Mouse (Mus musculus) C2C12 (cell line): ENCODE data around the gene Mef2c. TPM values are rescaled to one million over a fixed set of nuclear protein-coding genes. Genes with fewer than 3 reads are reported as not detected.

ENCODE experiments used
- H3K27me3 ChIP-seq: one replicate; pipeline ENCODE4 v1.6.1; 2011; ENCODE audit not compliant: control insufficient read depth, insufficient read depth, insufficient read length
- H3K36me3 ChIP-seq: one replicate; pipeline ENCODE4 v1.6.1; 2011; ENCODE audit not compliant: control insufficient read depth, insufficient read depth
- H3K4me3 ChIP-seq: one replicate; pipeline ENCODE4 v1.5.1; 2011; ENCODE audit warnings: mild to moderate bottlenecking, control low read depth; ENCODE audit not compliant: poor library complexity, insufficient read depth, severe bottlenecking
- H3K79me2 ChIP-seq: one replicate; pipeline ENCODE4 v1.6.1; 2011; ENCODE audit not compliant: control insufficient read depth, insufficient read depth
- H3K79me3 ChIP-seq: one replicate; pipeline ENCODE4 v1.6.1; 2011; ENCODE audit warnings: low read depth, control low read depth
- H3ac ChIP-seq: one replicate; pipeline ENCODE3; 2011; ENCODE audit warnings: low read depth; ENCODE audit not compliant: control insufficient read depth, insufficient read length
- CEBPB ChIP-seq: IDR thresholded peaks from one replicate; pipeline ENCODE4 v1.6.1; 2011; ENCODE audit warnings: low read depth, mild to moderate bottlenecking, control low read depth, moderate library complexity
- CTCF ChIP-seq: IDR thresholded peaks from one replicate; pipeline ENCODE4 v1.5.1; 2011; ENCODE audit not compliant: control insufficient read depth, insufficient read depth, insufficient read length
- FOSL1 ChIP-seq: IDR thresholded peaks from one replicate; pipeline ENCODE4 v1.8.0; 2011; ENCODE audit warnings: mild to moderate bottlenecking, low read length; ENCODE audit not compliant: poor library complexity, insufficient read depth, severe bottlenecking
- MAX ChIP-seq: IDR thresholded peaks from one replicate; pipeline ENCODE4 v1.6.1; 2011; ENCODE audit warnings: mild to moderate bottlenecking, control low read depth
- MYOD1 ChIP-seq: IDR thresholded peaks from one replicate; pipeline ENCODE4 v1.6.1; 2011; ENCODE audit warnings: low read depth; ENCODE audit not compliant: control insufficient read depth, insufficient read length
- MYOG ChIP-seq: IDR thresholded peaks from one replicate; pipeline ENCODE4 v1.6.1; 2011; ENCODE audit not compliant: control insufficient read depth, insufficient read length; ENCODE audit errors: extremely low read depth
- USF1 ChIP-seq: IDR thresholded peaks from one replicate; pipeline ENCODE4 v1.6.1; 2011; ENCODE audit warnings: low read depth, mild to moderate bottlenecking, control low read depth, moderate library complexity
- polyA plus RNA-seq: library from polyadenylated mRNA; unstranded; fragments of >200 nt; fragmentation: generic; extraction: Trizol; gene quantifications from one replicate; pipeline ENCODE4 v1.2.1, GENCODE M21; 2012; ENCODE audit warnings: missing spikeins

The Mef2c gene
- polyA plus RNA-seq, 1 experiment, result 2.5 TPM

- H3K79me2 ChIP-seq, result no peaks in the 10 kb centered on the region
- H3K36me3 ChIP-seq, result no peaks in the 10 kb centered on the region
- TF ChIP-seq MYOD1, result no peak
- no peaks in the 10 kb centered on the region for H3K79me3 ChIP-seq
- no peaks in the 10 kb centered on the region for H3K27me3 ChIP-seq
- no peak overlapping the region for H3ac ChIP-seq
- H3K4me3 ChIP-seq, result no peak overlapping the region
Observed at GRCm38 (mm10) chr13:83484721-83485369, 19.0 kb upstream of the Mef2c start.

- TF ChIP-seq MAX (no peak), CEBPB (no peak), FOSL1 (no peak), CTCF (no peak), MYOD1 (no peak), USF1 (no peak), MYOG (no peak)
- H3K79me2 ChIP-seq, result no peaks in the 10 kb centered on the region
- no peaks in the 10 kb centered on the region for H3K79me3 ChIP-seq
- H3ac ChIP-seq, result no peak overlapping the region
- no peaks in the 10 kb centered on the region for H3K36me3 ChIP-seq
- H3K4me3 ChIP-seq, result no peak overlapping the region
- no peaks in the 10 kb centered on the region for H3K27me3 ChIP-seq
Observed at GRCm38 (mm10) chr13:83492051-83492450, 11.8 kb upstream of the Mef2c start.

DNA sequence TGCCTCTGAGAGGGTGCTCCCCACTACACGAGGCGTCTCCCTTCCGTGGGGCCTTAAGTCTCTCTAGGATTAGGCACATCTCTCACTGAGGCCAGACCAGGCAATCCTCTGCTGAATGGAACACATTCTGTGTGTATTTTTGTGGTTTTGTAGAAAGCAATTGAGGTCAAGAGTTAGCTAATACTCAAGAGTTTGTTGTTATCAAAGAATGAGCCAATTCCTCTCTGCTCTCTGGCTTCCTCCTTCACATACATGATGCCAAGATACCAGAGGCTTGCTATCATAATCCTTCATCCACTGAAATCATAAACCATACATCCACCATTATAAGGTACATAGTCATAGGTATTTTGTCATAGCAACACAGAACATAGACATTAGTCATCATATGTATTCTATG is 6.1 kb upstream of the Mef2c start:
- Histone ChIP-seq H3ac (no peak overlapping the region), H3K79me3 (no peaks in the 10 kb centered on the region), H3K79me2 (no peaks in the 10 kb centered on the region), H3K27me3 (no peaks in the 10 kb centered on the region), H3K36me3 (no peaks in the 10 kb centered on the region), H3K4me3 (no peak overlapping the region)
- TF ChIP-seq USF1 (no peak), MYOD1 (no peak), CTCF (no peak), MAX (no peak), CEBPB (no peak), MYOG (no peak), FOSL1 (no peak)

DNA sequence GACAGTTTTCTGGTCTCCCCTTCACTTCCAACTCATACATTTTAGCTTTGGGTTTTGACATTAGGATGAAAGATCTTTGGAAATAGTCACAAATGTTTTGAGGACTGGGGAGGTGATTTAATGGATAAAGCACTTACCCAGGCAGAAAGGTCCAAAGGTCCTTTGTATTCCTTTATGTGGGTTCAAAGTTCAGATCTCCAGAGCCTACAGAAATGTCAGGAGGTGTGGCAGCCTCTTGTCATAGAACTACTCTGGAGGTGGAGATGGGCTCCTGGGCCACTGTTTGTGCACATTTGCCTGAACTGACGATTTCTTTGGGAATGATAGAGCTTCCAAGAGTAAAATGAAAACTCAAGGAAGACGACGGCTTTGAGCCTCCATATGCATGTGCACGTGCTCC is 4.3 kb upstream of the Mef2c start:
- H3K79me3 ChIP-seq, result no peaks in the 10 kb centered on the region
- H3K4me3 ChIP-seq, result no peak overlapping the region
- H3ac ChIP-seq, result no peak overlapping the region
- H3K27me3 ChIP-seq, result no peaks in the 10 kb centered on the region
- H3K36me3 ChIP-seq, result no peaks in the 10 kb centered on the region
- TF ChIP-seq CEBPB, result no peak
- no peak for TF ChIP-seq FOSL1
- TF ChIP-seq MAX, result no peak
- TF ChIP-seq USF1, result no peak
- no peak for TF ChIP-seq CTCF
- TF ChIP-seq MYOG, result no peak
- no peak for TF ChIP-seq MYOD1
- H3K79me2 ChIP-seq, result no peaks in the 10 kb centered on the region

DNA sequence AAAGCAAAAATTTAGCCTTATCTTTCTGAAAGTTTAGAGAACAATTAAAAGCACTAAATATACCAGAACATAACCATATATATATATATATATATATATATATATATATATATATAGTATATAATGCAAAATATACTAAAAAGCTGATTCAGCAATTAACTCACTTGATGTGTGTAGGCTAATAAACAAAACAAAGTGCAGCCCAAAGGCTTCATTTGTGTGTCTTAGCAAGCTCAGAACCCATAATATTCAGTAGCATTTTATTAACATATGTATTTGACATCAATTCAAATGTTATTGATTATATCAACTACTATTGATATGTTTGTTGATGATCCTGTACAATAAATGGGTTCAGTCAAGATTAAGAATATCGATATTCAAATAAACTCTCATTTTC is 3.9 kb downstream of the Mef2c start:
- no peaks in the 10 kb centered on the region for H3K79me2 ChIP-seq
- H3K4me3 ChIP-seq, result no peak overlapping the region
- H3K27me3 ChIP-seq, result no peaks in the 10 kb centered on the region
- no peaks in the 10 kb centered on the region for H3K79me3 ChIP-seq
- H3K36me3 ChIP-seq, result no peaks in the 10 kb centered on the region
- TF ChIP-seq CTCF (no peak), MYOD1 (no peak), MAX (no peak), MYOG (no peak), CEBPB (no peak), USF1 (no peak), FOSL1 (no peak)
- no peak overlapping the region for H3ac ChIP-seq

GRCm38 (mm10) chr13:83515013-83515547 is 11.2 kb downstream of the Mef2c start:
- no peaks in the 10 kb centered on the region for H3K79me2 ChIP-seq
- no peaks in the 10 kb centered on the region for H3K79me3 ChIP-seq
- no peak overlapping the region for H3ac ChIP-seq
- H3K27me3 ChIP-seq, result no peaks in the 10 kb centered on the region
- no peaks in the 10 kb centered on the region for H3K36me3 ChIP-seq
- H3K4me3 ChIP-seq, result no peak overlapping the region
- TF ChIP-seq FOSL1 (no peak), MYOD1 (no peak), USF1 (no peak), MAX (no peak), MYOG (no peak), CTCF (no peak), CEBPB (no peak)
